Mouse (Mus musculus): Measurements from ENCODE around the gene Omt2b.

GRCm38 (mm10) chr9:78374885-78375389, 47.5 kb downstream of the Omt2b start:
- TF ChIP-seq CTCF (conservative IDR thresholded peaks at IDR 0.05; ENCODE audit: insufficient read depth, insufficient read length, low read depth, low read length) (no peak), POLR2A (IDR thresholded peaks at IDR 0.05; ENCODE audit: low read depth, low read length) (no peak)
